Mouse (Mus musculus) urinary bladder, postnatal 36 days (tissue): ENCODE measurements around the gene Nck1.

Source experiments
- DNase-seq, 2 experiments: peaks; one replicate each; pipeline ENCODE4 v3.0.0; 2022; ENCODE audit warnings: low spot score in 2 of 2, mixed read lengths in 1 of 2

The Nck1 gene

GRCm38 (mm10) chr9:100535618-100536262 is 10.2 kb downstream of the Nck1 start:
- no peak for DNase-seq

DNA sequence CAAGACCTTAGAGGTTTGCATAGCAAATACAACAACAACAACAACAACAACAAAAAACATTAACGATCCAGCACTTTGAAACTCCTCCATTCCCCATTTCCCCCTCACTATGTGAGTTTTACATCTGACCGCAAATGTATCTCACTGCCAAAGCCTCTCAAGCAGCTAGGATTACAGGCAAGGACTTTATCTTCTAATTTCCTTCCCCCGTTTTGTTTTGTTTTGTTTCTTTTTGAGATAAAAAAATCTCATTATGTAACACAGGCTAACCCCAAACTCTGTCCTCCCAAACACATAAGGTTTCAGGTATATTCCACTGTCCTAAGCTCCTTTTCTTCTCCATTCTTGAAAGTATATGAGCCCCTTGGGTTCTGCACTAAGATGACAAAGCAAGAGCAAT is 11.2 kb downstream of the Nck1 start:
- DNase-seq = no peak

GRCm38 (mm10) chr9:100532847-100533505 is 13.0 kb downstream of the Nck1 start:
- no peak for DNase-seq

DNA sequence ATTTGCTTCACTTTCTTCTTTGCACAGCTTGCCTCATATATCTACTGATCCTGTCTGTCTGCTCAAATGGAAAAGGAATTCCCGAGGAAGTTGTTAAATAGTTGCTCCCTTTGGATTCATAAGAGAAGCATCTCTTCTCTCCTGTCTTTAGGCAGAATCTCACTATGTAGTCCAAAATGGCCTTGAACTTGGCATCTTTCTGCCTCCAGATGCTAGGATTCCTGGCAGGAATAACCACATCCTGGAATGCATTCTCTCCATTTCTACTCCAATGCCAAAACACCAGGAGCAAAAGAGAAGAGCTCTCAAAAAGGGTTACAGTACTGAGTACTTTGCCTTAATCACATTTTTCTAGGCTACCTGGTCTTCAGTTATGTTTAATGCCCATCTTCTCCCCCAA is 14.6 kb downstream of the Nck1 start:
- DNase-seq = no peak

DNA sequence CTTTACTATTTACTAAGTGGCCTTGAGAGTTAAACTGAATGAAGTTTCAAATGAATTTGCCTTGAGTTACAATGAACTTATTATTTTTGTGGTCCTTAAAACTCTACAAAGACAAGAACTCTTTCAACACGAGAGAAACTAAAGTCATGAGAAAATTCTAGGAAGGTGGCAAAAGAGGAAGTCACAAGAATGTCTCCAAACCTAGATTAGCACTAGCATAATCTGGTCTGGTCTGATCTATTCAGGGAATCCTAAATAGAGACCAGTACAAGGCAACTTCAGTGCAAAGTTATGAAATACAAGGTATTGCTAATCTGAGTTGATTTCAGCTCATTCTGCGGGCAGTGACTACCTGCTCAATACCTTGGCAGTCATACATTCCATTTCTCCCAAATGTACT is 20.7 kb downstream of the Nck1 start:
- DNase-seq = no peak

DNA sequence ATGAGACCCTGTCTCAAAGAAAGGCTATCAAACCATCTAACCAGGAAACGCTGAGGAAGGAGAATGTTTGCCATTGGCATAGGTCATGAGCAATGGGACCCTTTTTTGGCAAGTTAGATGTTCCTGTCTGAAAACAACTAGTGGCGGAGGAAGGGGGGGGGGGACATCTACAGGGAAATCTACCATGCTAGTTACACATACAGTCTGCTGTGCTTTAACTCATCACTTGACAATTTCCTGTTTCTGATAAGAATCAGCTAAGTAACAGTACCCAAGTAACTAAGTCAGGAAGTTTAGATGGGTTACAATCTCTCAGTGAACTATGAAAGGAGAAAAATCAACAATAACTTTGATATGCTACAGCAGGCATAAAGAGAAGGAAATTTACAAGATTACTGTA is 23.9 kb downstream of the Nck1 start:
- no peak for DNase-seq

DNA sequence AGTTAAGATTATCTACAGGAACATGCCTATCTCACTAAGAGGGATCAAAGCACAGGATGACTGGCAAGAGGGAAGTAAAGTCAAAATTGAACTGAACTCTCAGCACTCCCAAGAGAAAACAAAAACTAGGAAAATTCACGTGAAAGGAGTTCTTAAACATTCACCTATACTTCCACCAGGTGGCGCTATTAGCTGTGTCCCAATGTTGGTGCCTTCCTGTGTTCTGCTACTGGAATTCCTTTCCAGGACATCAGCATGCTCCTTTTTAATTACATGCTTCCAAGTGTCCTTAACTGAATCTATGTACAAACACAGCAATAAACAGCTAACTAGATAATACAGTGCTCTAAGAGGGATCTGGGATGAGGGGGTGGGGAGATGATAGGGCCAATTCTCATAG is 25.3 kb downstream of the Nck1 start:
- peak; percentile 22 to 42 for DNase-seq

- no peak for DNase-seq
Observed at GRCm38 (mm10) chr9:100520012-100520411, 25.9 kb downstream of the Nck1 start.

- no peak for DNase-seq
Observed at GRCm38 (mm10) chr9:100507581-100507980, 38.4 kb downstream of the Nck1 start.

DNA sequence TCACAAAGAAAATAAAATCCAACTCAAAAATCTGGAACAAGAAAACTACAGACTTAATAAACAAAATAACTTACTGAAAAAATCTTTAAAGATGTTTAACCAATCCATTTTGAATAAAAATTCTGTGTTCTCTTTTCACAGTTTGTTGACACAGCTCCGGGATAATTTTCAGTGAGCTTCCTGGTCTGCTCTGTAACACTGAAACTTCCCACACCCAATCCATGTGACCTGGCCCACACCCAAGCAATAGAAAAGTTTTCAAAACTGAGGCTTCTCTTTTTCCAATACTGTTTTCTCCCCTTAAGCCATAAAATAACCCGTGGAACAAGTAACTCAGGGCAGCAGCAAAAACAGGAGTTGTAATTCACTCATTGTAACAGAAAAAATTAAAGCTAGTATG is 39.3 kb downstream of the Nck1 start:
- peak; percentile 43 to 84 for DNase-seq

DNA sequence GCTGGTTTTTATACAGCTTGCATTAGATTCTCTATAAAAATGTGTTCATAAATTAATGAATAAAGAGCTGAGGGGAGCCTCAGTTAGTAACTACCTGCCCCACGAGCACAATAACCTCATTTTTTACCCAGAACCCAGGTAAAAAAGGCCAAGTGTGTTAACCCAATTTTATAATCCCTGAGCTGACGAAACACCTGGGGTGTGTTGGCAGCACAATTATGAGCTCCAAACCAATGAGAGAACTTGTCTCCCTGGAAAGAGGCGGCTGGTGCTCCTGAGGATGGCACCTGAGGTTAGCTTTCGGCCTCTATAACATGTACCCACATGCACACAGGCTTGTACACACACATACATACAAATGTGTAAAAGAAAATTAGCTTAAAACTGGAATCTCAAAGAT is 40.4 kb downstream of the Nck1 start:
- DNase-seq = no peak

DNA sequence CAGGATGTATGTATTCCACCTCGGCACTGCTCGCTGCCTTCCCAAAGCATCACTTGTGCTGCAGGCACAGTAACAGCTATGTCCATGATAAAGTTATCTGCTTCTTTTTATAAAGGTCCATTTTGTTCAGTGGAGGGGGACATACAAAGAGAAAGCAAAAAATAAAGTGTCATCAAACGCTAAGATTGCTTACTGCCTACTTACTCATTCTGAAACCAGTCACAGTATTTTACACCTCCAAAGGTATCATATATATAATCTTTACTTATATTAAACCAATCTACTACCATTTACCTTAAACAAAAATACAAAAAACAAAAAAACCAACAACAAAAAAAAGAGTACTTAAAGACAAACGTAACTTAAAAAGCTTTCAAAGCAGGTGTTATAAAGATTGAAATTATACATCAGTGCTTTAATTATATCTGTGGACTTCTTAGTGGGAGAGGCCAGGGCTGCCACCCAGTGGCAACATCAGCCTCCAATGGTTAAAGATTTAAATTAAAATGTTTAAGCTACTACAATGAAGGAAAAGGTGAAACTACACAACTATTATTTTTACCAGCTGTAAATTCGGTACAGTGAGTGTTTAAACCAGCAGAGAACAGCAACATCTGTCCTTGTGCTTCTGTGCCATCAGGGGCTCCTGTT is 52.2 kb downstream of the Nck1 start:
- DNase-seq = no peak

DNA sequence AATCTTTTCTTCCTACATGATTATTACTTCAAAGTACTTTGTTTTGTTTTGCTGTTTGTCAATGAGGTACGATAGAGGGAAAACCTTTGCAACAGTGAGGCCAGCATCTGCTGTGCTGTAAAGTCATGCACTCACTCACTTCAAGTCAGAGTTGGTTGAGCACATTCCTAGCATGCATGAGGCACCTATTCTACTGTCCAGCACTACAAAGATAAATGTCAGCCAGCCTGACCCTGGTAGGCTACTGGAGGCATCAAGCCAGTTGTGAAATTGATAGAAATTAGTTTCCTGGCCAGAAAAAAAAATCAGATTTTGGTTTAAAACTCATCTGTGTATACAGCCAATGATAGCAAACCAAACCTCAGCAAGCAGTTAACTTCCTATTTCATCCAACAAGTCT is 54.5 kb downstream of the Nck1 start:
- DNase-seq = no peak

- DNase-seq = no peak
Observed at GRCm38 (mm10) chr9:100488969-100489368, 57.0 kb downstream of the Nck1 start.

DNA sequence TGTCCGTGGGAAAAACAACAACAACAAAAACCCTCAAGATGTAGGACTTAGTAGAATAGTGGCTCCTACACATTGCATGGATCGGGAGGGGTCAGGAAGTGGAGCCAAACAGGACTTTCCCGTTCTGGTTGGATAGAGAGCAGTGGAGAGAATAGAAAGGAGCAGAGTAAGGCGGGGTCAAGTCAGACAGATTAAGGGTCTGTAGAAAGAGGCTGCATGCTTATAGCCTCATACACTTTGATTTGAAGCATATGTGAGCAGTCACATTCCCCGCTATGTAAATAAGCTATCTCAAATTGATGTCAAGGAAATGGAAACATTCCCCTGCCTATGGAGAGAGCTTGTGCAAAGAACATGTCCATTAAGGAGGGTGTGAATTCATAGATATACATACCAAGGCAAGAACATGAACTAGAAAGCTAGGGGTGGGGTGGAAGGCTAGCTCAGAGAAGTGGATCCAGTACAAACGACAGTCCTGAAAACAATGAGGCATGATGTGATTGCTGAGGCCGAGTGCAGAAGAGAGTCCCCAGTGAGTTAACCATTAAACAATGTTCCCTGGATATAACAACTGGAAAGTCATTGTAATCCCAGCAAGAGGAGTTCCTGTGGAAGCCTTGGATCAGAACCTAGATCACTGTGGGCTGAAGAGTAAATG is 57.7 kb downstream of the Nck1 start:
- no peak for DNase-seq

DNA sequence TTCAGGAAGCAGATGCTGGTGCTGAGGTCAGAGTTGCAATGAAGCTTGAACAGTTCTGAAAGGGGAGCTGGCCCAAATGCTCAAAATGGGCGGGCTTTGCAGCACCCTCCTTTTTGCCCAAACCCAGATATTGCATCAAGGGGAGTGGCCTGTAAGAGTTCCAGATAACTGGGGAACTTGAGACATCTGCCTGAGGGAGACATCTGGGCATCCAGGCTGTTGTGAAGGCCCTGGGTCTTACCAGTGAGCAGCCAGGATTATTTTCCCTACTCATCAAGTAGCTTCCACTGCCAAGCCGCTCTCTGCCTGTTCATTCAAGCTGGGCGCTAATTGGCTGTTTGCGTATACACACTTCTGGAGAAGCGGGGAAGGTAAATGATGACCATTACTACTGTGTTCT is 59.5 kb downstream of the Nck1 start, which contains the start of gene Il20rb:
Gene Il20rb, minus strand, starts transcription at position 358 of the 400 bp plus-strand sequence.
- no peak for DNase-seq

GRCm38 (mm10) chr9:100483318-100483717 is 62.6 kb downstream of the Nck1 start:
- no peak for DNase-seq

DNA sequence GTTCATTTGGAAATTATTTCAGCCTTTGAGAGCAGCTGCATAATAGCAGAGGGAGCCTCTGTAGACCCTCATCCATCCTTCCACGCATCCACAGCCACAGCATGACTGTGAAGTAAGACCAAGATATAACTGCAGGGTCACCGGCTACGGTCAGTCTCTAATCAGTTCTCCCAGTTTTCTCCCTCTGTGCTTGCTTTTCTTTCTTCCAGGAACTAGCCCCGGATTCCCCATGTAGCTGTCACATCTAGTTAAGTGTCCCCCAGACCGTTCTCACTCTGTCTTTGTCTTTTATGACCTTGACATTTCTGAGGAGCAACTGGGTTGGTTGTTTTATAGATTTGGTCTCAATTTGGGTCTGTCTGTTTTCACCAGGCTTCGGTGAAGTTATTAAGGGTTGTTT is 64.3 kb downstream of the Nck1 start:
- no peak for DNase-seq

- DNase-seq = no peak
Observed at GRCm38 (mm10) chr9:100474056-100474455, 71.9 kb downstream of the Nck1 start.

DNA sequence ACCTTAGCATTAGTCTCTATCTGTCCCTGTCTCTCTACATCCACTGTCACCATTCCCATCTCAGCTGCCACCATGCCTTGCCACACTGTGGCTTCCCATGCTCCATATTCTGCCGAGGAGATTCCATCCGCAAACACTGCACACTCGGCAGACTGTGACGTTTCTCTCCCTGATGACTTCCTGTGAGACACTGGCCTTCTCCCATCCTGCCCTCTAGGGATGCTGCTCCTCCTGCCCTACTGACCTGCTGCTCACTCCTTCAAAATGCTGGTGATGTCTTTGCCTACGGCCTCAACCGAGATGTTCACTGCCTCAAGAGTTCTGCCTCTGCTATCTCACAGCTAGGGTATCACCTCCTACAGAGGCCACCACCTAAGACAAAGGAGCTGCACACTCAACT is 72.6 kb downstream of the Nck1 start:
- DNase-seq = no peak

GRCm38 (mm10) chr9:100472931-100473330 is 73.0 kb downstream of the Nck1 start:
- no peak for DNase-seq

GRCm38 (mm10) chr9:100471605-100471953 is 74.4 kb downstream of the Nck1 start:
- no peak for DNase-seq
